Mouse (Mus musculus): ENCODE measurements around the gene Naa35.

Naa35 gene

DNA sequence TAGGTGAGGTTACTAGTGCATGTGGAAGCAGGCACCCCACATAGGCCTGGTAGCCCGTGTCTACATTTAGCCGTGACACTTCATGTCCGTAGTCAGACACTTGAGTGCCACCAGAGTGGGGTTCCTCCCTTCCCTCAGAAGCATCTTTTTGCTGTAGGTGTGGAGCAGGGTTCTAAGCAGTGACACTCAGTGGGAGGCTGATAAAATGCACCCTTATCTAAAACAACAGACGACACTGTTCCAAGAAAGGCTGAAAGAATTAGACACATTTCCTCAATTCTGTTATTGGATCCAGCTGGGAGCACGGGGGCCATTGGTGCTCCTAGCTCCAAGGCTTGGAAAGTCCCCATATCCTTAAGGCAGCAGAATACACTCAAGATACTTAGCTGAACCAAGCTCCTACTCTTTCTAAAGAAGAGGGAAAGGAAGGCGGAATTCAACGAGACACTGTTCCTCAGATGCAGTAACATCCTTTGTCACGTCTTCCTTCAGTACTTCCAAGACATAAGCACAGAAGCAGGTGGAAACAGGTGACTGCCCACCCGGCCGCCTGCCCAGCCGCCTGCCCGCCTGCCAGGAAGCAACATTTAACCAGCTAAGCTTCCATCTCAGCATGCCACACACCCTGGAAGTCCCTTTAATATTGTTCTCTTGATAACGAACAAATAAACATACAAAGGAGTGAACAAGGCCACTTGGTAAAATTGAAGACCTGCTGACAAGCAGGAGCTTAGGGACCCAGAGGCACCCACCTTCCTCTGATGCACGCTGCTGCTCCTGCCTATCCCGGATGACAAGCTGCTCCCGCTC, 54.5 kb downstream of the Naa35 start:
- in situ Hi-C loops (cut with MboI, MseI): no loop called here

DNA sequence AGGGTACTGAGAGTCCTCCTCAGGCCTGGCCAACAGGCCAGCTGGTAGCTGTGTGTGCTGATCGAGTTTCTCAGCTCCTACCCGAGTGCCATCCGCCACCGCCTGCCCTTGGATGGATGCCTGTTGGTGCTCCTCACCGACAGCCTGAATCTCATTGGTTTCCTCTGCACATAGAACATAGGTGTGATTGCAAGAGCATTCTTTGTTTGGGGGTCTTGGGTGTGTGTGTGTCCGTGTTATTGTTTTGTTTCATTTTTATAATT, 55.0 kb downstream of the Naa35 start:
- in situ Hi-C loops (cut with MboI, MseI): no loop called here

DNA sequence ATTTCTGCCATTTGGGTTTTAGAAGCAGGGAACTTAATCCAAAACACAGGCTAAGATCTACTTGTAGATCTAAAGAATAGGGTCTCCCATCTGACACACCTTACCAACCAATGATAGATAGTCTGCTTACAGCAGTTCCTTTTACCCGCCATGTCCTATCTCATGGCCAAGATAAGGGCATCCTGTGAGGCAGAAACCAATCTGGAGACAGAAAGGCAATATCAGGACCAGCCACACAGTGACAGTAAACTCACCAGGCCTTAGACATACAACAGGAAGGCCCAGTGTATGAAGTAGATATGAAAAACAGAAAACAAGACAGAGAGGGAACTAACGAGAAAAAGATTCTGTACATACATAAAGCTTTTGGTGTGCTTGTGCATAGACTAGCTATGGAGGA, 57.8 kb downstream of the Naa35 start:
- in situ Hi-C loops (cut with MboI, MseI): no loop called here

DNA sequence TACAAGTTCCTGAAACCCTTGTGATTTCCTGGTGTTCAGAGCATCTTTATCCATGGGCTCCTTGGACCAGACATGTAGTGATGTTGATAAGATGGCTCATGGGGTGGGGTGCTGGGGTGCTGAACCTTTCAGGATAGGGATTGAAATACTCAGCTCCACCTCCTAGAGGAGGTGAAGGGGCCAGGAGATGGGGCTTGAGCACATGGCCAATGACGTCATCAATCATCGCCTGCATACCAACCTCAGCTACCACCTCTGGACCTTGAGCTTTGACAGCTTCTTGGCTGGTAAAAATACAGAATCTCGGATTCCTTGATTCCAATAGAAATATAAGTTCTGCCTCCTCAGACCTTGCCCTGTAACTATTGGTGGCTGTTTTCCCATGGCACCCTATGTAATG, 60.4 kb downstream of the Naa35 start:
- in situ Hi-C loops (cut with MboI, MseI): no loop called here

DNA sequence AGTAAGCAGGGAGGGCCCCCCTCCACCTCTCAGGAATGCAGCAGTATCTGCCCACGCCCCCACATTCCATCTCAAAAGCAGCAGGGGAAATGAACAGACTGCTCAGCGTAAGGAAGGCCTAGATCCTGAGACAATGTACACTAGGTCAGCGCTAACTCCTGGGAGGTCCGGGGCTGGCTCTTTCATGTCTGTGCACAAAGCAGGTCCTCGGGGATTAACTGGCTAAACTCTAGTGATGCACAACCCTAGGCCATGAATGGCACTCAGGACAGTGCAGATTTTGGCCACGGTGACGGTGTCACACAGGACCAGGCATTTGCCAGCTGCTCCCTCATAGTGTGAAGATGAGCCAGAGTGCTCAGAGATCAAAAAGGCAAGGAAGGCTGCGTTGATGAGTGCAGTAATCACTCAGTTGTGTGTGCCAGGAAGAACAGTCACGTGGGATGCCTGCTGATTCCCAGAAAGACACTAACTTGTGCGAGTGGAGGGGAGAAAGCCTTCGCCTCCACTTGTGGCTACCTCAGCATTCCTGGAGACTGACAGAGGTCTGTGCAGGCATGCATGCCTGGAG, 61.7 kb downstream of the Naa35 start:
- in situ Hi-C loops (cut with MboI, MseI): no loop called here

DNA sequence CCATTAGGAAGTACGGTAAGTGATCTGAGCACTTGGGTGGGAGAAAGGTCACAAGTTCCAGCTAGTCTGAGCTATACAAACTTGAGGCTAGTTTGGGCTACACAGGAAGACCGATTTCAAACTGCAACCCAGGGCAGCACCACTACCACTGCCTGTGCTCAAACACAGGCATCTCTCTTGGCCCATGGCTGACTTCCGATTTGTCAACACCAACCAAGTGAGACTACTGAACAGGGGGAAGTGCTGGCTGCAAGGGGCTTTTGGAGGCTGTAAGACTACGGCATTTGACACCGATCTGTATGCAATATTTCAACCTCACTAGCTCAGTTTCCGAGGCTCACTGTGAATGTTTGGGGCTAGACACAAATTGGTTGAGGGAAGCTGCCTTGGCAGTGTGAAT, 62.4 kb downstream of the Naa35 start:
- in situ Hi-C loops (cut with MboI, MseI): no loop called here

DNA sequence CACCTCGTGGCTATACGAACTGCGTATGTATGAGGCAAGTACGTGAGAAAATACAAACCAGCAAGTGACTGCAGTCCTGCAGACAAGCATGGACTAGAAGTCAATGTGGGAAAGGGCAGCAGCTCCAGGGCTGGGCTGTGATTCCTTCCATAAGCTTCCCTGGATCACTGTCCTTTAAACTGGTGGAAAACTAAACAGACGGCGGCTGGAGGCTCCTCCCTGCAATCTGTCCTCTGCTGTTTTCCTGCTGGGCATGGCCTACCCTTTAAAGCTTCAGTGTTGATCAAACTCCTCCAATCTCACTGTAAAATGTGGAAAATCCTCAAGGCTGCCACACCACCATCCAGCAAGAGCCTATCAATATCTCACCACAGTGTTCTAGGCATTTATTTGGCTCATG, 63.5 kb downstream of the Naa35 start:
- in situ Hi-C loops (cut with MboI, MseI): no loop called here

DNA sequence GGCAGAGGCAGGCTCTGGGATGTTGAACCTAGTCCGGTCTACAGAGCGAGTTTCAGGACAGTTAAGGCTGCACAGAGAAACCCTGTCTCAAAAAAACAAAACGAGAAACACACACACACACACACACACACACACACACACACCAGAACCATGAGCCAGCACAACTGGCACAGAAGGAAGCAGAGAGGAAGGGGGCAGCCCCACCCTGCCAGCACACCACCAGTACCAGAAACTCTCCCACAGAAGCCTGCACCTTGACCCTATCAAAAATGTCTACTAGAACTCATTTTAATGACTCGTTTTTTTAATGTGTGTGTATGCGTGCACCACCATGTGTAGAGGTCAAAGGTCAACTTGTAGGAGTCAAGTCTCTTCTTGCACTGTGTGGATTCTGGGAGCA, 64.7 kb downstream of the Naa35 start:
- in situ Hi-C loops (cut with MboI, MseI): no loop called here

DNA sequence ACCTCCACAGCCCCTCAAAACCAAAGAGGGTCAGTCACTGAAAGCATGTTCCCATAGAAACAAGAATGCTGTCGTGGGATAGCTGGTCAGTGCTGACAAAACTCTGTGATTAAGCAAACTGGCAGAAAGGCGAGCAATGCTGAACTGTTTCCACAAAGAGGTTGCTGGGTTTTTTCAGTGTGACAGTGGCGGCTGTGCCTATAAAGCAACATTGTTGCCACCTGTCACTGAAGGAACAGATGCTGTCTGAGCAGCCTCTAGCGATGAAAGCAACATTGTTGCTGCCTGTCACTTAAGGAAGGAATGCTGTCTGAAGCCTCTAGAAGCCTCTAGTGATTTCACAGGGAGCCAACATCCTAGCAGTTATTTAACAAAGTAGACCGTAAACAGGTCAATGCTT, 67.6 kb downstream of the Naa35 start:
- in situ Hi-C loops (cut with MboI, MseI): no loop called here

DNA sequence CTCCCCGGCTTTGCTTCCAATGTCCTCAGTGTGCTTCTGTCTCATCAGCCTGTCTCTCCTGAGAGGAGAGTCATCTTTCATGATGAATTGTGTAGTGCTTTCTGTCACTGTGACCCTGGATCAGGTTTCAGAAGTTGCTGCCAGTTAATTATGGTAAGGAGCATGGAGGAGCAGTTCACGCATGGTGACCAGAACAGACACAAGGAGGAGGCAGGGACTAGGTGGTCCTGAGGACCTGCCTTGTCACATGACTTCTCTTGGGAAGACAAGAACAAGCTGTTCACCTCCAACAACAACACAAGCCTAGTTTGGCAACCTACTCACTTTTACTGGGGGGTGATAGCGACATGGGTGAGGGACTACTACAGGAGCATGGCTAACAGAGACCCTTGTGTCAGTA, 68.1 kb downstream of the Naa35 start:
- in situ Hi-C loops (cut with MboI, MseI): no loop called here

DNA sequence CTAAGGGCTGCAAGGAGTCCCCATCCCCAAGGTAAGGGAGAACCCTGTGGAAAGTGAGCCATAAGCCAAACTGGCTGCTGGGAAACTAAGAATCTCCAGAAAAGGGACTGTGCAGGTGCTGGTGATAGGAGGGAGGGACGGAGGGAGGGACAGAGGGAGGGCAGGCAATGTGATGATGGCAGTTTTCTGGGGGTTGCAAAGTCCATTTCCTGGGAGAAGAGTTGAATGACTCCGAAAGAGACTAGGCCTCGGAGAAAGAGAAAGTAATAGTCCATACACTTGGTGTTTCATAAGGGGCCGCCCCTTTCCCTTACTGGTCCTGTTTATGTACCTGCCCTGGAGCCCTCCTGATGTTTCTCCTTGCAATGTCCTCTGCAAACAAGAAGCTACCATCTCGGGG, 69.4 kb downstream of the Naa35 start:
- in situ Hi-C loops (cut with MboI, MseI): no loop called here

DNA sequence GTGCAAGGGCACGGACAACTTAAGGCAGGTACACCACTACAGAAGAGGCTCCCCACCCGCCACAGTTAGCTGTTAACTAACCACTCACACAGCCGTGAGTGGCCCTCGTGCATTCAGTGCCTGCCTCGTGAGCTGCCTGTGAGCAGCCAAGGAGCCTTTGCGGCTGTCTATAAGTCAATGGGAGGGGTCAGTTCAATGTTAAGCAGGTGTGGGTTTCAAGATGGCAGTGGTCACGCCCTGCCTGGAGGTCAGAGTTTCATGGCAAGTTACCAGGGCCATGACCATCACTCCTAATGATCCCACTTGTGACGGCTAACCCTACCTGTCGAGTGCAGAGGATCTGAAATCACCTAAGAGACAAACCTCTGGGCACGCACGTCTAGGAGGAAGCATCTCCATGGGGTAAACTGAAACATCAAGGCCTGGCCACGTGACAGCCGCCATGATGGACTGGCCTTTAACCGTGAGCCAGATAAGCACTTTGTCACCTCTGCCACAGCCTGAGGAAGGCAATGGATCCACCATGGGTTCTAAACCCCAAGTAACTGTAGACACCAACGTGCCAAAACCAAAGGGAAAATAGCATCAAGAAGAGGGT, 70.8 kb downstream of the Naa35 start:
- in situ Hi-C loops (cut with MboI, MseI): no loop called here

DNA sequence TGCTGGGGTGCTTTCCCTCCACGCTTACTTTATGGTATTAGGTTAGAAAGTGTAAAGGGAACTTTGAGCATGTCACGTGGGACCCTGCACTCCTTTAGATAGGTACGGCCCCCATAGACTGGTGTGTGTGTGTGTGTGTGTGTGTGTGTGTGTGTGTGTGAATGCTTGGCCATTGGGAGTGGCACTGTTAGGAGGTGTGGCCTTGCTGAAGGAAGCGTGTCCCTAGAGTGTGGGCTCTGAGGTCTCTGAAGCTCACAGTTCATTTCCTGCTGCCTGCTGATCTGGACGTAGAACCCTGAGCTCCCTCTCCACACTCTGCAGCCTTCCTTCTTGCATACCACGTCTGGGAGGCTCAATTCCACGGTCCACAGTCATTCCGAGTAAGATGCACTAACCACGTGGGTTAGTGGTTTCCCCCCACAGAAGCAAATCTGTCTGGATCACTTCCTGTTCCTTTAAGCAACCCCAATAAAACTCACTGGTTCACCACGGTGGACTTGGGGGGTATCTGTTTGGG, 71.3 kb downstream of the Naa35 start:
- in situ Hi-C loops (cut with MboI, MseI): no loop called here

DNA sequence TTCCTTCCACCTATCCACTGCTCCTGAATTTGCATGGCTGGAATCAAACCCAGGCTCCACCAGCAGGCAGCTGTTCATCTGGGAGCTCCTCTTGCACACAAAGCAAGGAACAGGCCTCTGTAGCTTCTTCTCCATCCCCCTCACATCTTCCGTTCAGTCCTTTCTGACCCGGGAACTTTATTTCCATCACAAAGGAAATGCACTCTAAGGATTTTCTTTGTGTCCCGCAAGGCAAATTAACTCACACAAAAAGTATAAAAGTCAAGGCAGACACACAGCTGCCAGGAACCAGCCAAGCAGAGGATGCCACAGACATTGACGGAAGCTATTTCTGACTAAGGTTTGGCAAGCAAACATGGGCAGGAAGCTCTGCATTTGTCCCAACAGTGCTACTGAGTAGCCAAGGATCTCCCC, 71.9 kb downstream of the Naa35 start:
- in situ Hi-C loops (cut with MboI, MseI): no loop called here

DNA sequence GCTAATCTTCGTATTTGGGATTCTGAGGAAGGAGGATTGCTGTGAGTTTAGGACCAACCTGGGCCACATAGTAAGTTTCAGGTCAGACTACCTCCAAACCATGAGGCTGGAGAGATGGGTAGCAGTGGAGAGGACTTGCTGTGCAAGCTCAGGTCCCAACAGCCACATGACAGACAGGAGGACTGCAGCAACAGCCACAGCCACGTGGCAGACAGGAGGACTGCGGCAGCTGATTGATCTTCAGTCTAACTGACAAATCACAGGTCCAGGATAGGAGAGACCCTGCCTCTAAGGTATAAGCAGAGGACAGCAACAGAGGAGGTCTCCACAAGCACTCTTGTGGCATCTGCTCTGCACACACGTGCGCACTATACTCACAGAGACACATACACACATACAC, 72.7 kb downstream of the Naa35 start:
- in situ Hi-C loops (cut with MboI, MseI): no loop called here

DNA sequence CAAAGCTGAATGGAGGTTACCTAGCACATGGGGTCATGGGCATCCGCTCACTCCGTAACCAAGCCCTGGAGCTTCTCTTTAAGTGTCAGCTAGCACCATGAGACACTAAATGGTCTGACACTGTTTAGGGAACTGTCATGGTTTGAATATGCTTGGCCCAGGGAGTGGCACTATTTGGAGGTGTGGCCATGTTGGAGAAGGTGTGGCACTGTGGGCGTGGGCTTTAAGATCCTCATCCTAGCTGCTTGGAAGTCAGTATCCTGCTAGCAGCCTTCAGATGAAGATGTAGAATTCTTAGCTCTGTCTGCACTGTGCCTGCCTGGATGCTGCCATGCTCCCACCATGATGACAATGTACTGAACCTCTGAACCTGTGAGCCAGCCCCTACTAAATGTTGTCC, 75.3 kb downstream of the Naa35 start:
- in situ Hi-C loops (cut with MboI, MseI): no loop called here

DNA sequence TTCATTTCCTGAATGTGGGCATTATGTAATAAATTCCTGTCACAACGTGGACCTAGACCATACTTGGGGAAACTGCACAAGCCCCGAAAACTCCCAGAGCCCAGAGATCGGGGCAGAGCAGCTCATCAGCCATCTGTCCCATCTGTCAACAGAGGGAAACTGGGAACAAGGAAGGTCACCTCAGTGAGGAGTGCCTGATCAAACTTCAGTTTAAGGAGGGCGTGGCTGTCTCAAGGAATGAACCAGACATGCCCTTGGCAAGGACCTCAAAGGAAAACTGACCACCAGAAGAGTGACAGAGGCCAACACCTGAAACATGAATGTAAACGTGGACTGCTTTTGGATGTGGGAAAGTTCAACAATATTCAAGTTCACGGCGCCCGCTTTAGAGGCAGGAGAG, 76.3 kb downstream of the Naa35 start:
- in situ Hi-C loops (cut with MboI, MseI): no loop called here

DNA sequence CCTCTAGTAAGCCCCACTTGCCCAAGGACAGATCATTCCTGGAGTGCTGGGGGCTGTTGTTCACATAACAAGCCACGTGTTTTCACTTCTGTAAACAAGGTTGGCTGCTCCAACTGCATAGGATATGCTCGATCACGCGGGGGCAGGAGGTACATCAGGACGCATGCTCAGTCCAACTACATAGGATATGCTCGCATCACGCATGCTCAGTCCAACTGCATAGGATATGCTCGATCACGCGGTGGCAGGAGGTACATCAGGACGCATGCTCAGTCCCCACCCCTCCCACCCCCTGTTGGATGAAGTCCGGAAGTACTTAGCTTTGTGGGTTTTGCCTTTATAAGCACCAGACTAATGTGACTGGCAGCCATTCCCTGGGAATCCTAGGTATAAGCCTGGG, 76.9 kb downstream of the Naa35 start:
- in situ Hi-C loops (cut with MboI, MseI): no loop called here

DNA sequence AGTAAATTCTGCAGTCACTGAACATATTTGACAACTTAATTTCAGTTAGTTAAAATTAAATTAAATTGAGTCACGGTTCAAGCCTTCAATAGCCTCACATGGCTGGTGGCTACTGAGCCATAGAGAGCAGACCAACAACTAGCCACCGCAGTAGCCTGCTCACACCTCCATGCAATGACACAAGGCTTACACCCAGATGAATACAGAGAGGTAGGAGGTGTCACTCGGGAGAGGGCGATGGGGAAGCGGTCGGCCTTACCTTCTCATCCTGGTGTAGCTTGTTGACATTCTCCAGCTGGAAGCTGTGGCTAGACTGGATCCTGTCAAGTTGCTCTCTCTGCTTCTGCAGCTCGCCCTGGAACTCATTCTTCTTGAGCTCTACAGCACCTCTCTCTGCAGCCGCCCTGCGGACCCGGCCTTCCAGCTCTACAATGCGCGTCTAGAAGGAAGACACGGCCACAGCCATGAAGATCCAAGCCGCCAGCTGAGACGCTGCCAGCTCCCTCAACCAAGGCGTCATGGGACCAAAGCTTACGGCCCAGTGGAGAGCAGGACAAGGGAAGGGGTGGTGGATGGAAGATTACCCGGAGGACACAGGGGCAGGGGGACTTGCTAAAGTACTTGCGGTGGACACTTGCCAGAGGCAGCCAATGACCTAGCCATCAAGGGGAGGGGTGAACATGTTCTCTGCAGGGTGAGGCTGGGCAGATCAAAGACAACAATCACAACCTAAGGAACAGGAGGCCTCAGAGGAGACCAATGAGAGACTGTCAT, 79.1 kb downstream of the Naa35 start:
- in situ Hi-C loops (cut with MboI, MseI): no loop called here

DNA sequence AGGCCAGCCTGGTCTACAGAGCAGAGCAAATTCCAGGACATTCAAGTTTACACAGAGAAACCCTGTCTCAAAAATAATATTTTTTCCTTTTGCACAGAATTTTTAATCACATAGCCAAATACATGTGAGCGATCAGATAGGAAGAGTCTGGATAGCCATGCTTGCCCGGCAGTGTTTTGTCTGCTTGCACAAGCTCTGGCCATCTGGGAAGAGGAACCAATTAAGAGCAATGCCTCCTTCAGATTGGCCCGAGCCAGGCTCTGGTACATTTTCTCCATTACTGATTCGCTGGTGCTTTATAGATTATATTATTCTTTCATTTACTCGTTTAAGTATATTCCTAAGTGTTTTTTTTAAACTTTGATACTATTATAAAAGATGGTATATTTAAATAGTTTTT, 82.7 kb downstream of the Naa35 start:
- in situ Hi-C loops (cut with MboI, MseI): no loop called here

DNA sequence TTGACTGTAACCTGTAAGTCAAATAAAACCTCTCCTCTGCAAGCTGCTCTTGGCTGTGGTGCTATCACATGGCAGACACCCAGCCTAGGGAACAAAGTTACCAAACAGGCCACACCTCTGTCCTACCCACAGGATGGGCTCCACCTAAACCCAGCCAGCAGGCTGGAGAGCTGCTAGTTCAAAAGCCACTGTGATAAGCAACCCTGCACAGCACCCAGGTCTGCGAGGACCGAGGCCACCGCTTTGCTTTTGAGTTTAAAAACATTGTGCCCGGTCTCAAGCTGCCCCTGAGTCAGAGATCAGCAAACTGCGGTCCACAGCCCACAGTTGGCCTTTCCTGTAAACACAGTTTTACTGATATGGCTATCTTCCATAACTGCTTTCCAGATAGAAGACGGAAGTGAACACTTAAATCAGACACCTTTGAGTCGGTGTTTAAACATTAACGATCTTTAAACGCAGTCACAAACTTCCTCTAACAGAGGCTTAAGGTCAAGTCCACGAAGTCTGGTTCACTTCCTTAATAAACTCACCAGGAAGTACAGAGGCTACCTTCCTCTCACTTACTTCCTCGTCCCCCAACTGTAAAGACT, 83.5 kb downstream of the Naa35 start:
- in situ Hi-C loops (cut with MboI, MseI): no loop called here

DNA sequence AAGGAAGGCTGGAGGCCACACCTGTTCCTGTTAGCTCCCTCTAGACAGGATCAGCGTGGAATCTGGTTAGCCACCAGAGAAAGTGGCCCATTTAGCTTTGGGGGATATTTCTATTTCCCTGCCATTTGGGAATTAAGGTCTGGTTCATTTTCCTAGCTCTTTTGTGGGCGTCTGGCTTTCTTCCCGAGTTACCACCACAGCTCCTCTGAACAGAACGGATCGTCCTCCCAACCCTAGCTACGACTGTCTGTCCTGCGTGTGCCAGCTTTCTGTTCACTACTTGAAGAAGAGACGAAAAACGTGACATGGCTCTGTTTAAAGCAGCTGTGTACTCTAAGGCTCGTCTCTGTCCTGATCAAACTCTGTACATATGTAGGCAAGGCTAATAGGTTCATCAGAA, 84.9 kb downstream of the Naa35 start:
- in situ Hi-C loops (cut with MboI, MseI): no loop called here

Data from T-helper 1 cell (primary cell).